ENCODE assay signal across 24 mouse cellular contexts in the genomic region with DNA sequence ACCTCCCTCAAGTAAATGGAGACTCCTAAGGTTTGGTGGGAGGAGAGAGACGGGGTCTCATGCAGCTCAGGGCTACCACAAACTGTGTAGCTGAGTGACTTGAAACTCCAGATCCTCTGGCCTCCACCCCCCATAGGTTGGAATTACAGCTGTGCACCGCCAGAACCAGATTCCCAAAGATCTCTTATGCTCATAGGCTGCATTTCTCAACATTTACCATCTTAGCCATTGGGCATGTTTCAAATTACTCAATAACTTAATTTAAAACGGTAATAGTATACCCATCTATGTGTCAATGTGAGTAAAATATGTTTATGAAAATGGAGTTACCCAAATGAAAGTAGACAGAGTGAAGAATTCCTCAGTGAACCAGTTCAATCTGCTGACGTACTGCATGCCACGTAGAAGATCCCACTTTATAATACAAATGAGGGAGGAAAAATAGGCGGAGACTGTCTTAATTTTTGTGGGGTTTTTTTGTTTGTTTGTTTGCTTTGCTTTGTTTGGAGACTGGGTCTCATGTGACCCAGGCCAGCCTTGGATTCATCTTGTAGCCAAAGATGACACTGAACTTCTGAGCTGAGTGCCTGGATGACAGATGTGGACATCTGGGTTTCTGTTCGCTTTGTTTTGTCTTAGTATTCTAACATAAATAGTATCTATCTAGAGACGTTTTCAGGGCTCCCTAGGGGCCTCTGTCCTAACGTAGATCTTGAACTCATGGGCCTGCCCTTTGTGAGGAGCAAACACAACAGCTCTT.
DNase-seq lines count a peak whose midpoint lies in the region; ATAC-seq and TF ChIP-seq lines count a peak whose summit lies in the region.
"Had no signal": no experiment of that assay in that cellular context is flagged by ENCODE, and none has a peak within 500 bp of the region (broad histone marks: within the 10 kb centered on the region; RNA-seq: fewer than 3 reads in every experiment).

No protein-coding gene starts in this region.

- no peak overlapping the region for H3K9ac ChIP-seq in embryonic facial prominence, embryonic 13.5 days
- H3K9ac ChIP-seq in hindbrain, embryonic 16.5 days (ENCODE audit: low read depth, low read length), result no peak overlapping the region
- H3K9ac ChIP-seq: forebrain, embryonic 13.5 days; heart, embryonic 15.5 days; limb, embryonic 12.5 days; liver, embryonic 15.5 days; lung, embryonic 15.5 days; midbrain, embryonic 12.5 days; neural tube, embryonic 12.5 days had no signal

- no peaks in the 10 kb centered on the region for H3K9me3 ChIP-seq in embryonic facial prominence, embryonic 13.5 days
- H3K9me3 ChIP-seq in hindbrain, embryonic 16.5 days (ENCODE audit: control insufficient read depth, low read length), result no peaks in the 10 kb centered on the region
- H3K9me3 ChIP-seq: forebrain, embryonic 13.5 days; heart, embryonic 10.5 days; heart, embryonic 15.5 days; limb, embryonic 12.5 days; liver, embryonic 15.5 days; lung, embryonic 15.5 days; midbrain, embryonic 12.5 days; neural tube, embryonic 12.5 days had no signal

- H3K27me3 ChIP-seq in kidney, adult 2 months (replicated peaks; ENCODE audit: control insufficient read depth, insufficient read depth, low read length), result no peaks in the 10 kb centered on the region
- H3K27me3 ChIP-seq in embryonic facial prominence, embryonic 13.5 days, result no peaks in the 10 kb centered on the region
- no peaks in the 10 kb centered on the region for H3K27me3 ChIP-seq in hindbrain, embryonic 16.5 days (replicated peaks; ENCODE audit: control insufficient read depth, insufficient read depth, low read length)
- H3K27me3 ChIP-seq: forebrain, embryonic 13.5 days; heart, embryonic 15.5 days; limb, embryonic 12.5 days; liver, embryonic 15.5 days; lung, embryonic 15.5 days; midbrain, embryonic 12.5 days; neural tube, embryonic 12.5 days had no signal

- TF ChIP-seq POLR2A in kidney, adult 2 months (IDR thresholded peaks at IDR 0.05; ENCODE audit: low read depth, low read length), result no peak

- 76% methylated on average over 9 of the region's 9 CpGs for WGBS in kidney, adult 2 months
- WGBS in embryonic facial prominence, embryonic 13.5 days, result 34% methylated on average over 9 of the region's 9 CpGs
- 79% methylated on average over 9 of the region's 9 CpGs for WGBS in hindbrain, embryonic 16.5 days

- no peak overlapping the region for H3K4me2 ChIP-seq in embryonic facial prominence, embryonic 13.5 days
- H3K4me2 ChIP-seq in hindbrain, embryonic 16.5 days (ENCODE audit: low read length), result no peak overlapping the region
- H3K4me2 ChIP-seq: forebrain, embryonic 13.5 days; heart, embryonic 15.5 days; limb, embryonic 12.5 days; liver, embryonic 15.5 days; lung, embryonic 15.5 days; midbrain, embryonic 12.5 days; neural tube, embryonic 12.5 days had no signal

- TF ChIP-seq CTCF in kidney, adult 2 months (conservative IDR thresholded peaks at IDR 0.05; ENCODE audit: insufficient read depth, insufficient read length, low read depth, low read length), result no peak

- no peaks in the 10 kb centered on the region for H3K4me1 ChIP-seq in kidney, adult 2 months (ENCODE audit: control insufficient read depth, insufficient read depth, low read length)
- peaks cover 5% of the 10 kb centered on the region for H3K4me1 ChIP-seq in embryonic facial prominence, embryonic 13.5 days
- H3K4me1 ChIP-seq in hindbrain, embryonic 16.5 days (ENCODE audit: control insufficient read depth, insufficient read depth, low read depth, low read length), result no peaks in the 10 kb centered on the region
- H3K4me1 ChIP-seq: forebrain, embryonic 13.5 days; heart, embryonic 10.5 days; limb, embryonic 12.5 days; liver, embryonic 15.5 days; midbrain, embryonic 12.5 days; neural tube, embryonic 12.5 days had no signal

- H3K27ac ChIP-seq in kidney, adult 2 months (ENCODE audit: insufficient read depth, low read depth, low read length), result no peak overlapping the region
- peak overlapping the region; percentile 56 for H3K27ac ChIP-seq in embryonic facial prominence, embryonic 13.5 days
- H3K27ac ChIP-seq in hindbrain, embryonic 16.5 days (ENCODE audit: low read depth, low read length), result no peak overlapping the region
- H3K27ac ChIP-seq: forebrain, embryonic 13.5 days; heart, embryonic 10.5 days; heart, embryonic 15.5 days; hindbrain, postnatal 0 days; left cerebral cortex, adult 2 months; limb, embryonic 12.5 days; liver, embryonic 15.5 days; lung, embryonic 15.5 days; midbrain, embryonic 12.5 days; neural tube, embryonic 12.5 days had no signal

- DNase-seq in kidney, adult 2 months, result peak; percentile 61
- DNase-seq in kidney, adult 18-20 months, result no peak
- DNase-seq in NIH3T3 (ENCODE audit: low read depth), result peak; percentile 55
- peak; percentile 41 to 61 for DNase-seq in kidney, postnatal 25 days
- DNase-seq in right cerebral cortex, postnatal 36 days (ENCODE audit: low spot score in 2 of 2), result no peak
- DNase-seq: adrenal gland, adult 8-10 months; B cell, adult 2 months; cerebellum, adult 2 months; cerebellum, postnatal 14 days; gastrocnemius, postnatal 25 days had no signal

- 0 out of 2 replicates have a peak, but pooled peaks have one; percentile 46 for ATAC-seq in embryonic facial prominence, embryonic 13.5 days (ENCODE audit: insufficient number of reproducible peaks, insufficient read depth, low FRiP score, low TSS enrichment, low read depth)
- no peak for ATAC-seq in hindbrain, embryonic 16.5 days
- ATAC-seq: forebrain, embryonic 13.5 days; hindbrain, postnatal 0 days; intestine, postnatal 0 days had no signal

- H3K36me3 ChIP-seq in kidney, adult 2 months (ENCODE audit: control insufficient read depth, insufficient read depth, low read length), result no peaks in the 10 kb centered on the region
- H3K36me3 ChIP-seq in embryonic facial prominence, embryonic 13.5 days, result no peaks in the 10 kb centered on the region
- H3K36me3 ChIP-seq in hindbrain, embryonic 16.5 days (ENCODE audit: control insufficient read depth, insufficient read depth, low read length), result no peaks in the 10 kb centered on the region
- H3K36me3 ChIP-seq: heart, embryonic 10.5 days; heart, embryonic 15.5 days; limb, embryonic 12.5 days; liver, embryonic 15.5 days; lung, embryonic 15.5 days; midbrain, embryonic 12.5 days; neural tube, embryonic 12.5 days had no signal

- H3K4me3 ChIP-seq in kidney, adult 2 months (ENCODE audit: insufficient read depth, low read depth, low read length), result no peak overlapping the region
- H3K4me3 ChIP-seq in embryonic facial prominence, embryonic 13.5 days, result no peak overlapping the region
- no peak overlapping the region for H3K4me3 ChIP-seq in hindbrain, embryonic 16.5 days (ENCODE audit: low read length)
- H3K4me3 ChIP-seq: forebrain, embryonic 13.5 days; heart, embryonic 10.5 days; heart, embryonic 15.5 days; left cerebral cortex, adult 2 months; limb, embryonic 12.5 days; liver, embryonic 15.5 days; lung, embryonic 15.5 days; midbrain, embryonic 12.5 days; myocyte; neural tube, embryonic 12.5 days had no signal

Comparison
In these comparisons a context has a peak if more than half of its experiments do, and no peak if none do; other contexts are left out.
1. DNase-seq: peak in kidney, adult 2 months (single experiment), NIH3T3 (single experiment) and kidney, postnatal 25 days (2 of 2); none in kidney, adult 18-20 months (single experiment) and right cerebral cortex, postnatal 36 days (0 of 2).